Mouse (Mus musculus) CD8-positive naive resting alpha-beta T cell, adult 2 months (primary cell): ENCODE results near the gene Zfand6.

Experiments used
- DNase-seq, 2 experiments: peaks; one replicate each; pipeline ENCODE4 v3.0.0; 2022; ENCODE audit warnings: low read depth in 2 of 2, low spot score in 2 of 2

Gene Zfand6

DNA sequence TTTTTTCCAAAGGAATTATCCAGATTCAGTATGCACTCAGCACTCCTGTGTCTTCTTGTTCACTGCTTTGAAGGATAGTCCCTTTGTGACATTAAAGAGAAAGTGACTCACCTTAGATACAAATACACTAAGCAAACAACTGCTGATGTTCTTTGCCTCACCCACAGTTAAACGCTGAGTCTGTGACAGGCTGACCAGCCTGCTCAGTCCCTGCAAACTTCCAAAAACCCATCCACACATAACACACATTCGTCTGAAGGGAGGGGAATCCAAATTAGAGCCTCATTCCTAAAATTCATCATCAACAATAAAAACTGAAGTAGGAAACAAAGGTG, 37.8 kb downstream of the Zfand6 start:
- DNase-seq, result no peak

DNA sequence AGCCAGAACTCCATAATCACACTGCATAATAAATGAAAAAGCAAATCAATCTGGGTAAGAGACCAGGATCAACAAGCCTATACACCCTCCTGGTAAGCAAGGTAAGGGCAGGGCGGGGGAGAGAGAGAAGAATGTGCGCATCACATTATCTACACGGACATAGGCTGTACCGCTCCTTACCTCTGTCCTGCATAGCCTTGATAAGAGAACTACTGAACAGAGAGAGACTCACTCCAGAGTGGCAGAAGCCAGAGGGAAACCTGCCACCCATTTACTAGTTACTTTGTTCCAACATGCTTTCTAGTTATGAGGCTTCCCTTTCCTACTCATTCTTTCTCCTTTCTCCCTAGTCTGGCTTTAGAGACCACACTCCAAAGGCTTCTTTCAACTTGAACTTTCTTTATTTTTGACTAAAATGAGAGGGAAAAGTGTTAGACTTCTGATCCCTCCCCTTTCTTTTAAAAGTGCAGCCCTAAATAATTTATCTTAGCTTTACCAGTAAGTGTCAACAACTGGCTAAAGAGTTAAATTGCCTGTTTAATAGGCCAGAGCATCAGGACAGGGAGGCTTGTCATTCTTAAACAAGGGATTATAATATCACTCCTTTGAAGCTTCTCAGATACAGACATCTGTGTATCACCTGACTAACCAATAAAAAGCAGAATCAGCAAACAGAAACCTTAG, 38.3 kb downstream of the Zfand6 start:
- DNase-seq, result no peak

DNA sequence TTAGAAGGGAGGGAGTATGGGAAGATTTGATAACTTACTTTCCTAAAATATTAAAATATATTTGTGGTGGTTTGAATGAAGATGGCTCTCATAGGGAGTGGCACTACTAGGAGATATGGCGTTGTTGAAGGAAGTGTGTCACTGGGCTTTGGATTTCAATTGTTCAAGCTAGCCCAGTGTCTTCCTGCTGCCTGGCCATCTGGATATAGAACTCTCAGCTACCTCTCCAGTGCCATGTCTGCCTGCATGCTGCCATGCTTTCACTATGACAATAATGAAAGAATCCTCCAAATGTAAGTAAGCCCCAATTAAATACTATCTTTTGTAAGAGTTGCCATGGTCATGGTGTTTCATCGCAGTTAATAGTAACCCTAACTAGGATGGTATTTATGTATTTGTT, 40.7 kb downstream of the Zfand6 start:
- DNase-seq, result no peak

DNA sequence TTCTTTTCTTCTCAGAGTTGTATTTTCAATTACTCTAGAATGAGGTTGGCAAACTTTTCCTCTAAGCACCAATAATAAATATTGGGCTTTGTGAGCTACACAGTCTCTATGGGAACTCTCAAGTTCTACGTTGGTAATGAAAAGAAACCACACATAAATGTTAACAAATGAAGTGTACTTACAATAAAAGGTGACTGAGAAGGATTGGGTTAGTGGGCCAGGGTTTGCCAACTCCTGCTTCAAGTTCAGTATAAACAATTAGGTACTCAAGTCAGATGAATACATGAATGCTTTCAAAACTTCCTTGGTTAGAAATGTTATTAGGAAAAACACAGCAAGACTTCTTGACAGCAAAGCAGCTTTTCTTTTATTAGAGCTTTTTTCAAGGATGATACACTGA, 43.5 kb downstream of the Zfand6 start:
- DNase-seq, result no peak

DNA sequence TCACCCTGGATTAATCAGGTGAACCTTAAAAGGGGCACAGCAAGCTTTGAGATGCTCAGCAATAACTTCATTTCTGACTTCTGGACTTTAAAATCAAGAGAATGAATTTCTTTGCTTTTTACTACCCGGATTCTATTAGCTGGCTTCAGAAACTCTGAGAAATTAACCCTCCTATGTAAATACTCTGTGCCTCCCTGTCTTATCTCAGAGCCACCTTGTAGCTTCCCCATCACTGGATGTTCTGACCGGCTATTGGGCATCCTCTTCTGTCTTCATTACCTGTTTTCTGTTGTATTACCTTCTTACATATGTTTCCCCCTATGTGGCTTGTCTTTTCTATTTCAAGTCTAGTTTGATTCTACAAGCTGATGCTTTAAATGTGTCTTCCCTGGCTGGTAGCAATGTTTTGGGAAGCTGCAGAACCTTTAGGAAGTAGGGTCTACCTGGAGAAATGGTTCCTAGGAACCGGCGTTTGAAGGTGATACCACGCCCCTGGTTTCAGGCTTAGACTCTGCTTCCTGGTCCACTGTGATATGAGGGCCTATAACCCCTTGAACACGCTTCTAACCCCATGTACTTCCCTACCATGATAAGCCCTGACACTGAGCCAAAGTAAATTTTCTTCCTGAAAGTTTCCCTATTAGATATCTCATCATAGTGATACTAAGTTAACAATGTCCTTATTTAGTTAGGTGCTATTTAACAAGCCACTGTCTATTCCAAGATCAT, 46.3 kb downstream of the Zfand6 start:
- DNase-seq, result no peak

DNA sequence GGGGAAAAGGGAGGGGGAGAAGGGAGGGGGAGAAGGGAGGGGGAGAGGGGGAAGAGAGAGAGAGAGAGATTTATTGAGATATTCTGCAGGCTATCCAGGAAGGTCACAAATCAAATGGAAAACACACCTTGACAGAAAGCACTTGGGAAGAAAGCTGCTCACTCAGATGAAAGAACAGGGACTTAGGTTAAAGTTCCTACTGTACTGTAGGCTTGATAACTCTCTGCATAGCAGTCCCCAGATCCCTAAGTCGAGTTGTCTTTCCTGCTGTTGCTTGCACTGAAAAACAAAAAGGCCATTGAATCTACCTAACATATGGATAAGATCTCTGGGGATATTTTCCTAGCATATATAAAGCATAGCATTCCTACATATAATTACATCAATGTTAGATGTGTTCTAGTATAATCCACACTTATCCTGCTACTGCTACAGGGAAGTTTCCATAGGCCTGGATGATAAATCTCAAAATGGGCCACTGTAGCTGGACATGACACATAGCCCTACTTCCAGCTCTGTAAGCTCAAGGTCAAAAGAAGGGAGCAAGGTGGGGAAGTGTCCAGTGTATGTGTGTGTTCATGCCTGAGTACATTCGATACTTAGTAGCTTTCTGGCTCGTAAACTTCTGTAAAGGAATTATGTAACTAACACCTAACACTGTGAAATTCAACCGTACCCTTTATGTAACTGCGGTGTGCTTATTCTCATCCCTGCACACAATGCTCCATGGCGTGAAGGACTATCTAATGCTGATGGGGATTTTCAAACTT, 47.4 kb downstream of the Zfand6 start:
- DNase-seq, result no peak

DNA sequence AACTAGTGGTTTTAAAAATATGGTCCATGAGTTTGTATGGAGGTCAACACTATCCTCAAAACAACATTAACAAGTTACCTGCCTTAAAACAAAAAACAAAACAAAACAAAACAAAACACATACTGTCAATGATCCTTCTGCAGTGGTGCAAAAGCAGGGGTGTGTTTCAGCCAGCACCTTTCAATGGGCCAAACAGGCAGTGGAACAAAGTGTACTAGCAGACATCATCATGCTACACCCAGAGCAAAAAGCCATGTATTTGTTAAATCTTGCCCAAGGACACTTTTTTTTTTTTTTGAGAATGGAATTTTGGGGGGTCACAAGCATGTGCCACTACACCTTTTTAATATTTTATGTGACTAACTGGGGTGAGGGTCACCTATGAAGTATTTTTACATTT, 52.8 kb downstream of the Zfand6 start:
- no peak for DNase-seq

DNA sequence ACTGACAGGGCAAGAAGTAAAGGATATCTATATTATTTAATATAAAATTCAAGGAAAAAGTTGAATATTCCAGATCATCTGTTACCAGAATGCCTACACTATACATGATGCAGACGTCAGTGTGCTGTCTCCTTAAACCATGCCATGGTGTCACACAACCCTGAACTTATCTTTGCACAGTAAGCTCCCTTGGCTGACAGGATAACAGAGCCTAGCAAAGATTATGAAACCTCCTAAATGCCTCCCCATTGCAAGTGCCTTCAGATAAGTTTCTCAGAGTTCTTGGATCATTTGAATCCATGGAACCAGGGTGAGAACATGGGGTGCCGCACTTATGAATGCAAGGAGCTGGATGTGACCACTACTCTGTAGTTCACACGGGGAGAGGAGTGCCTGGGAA, 57.9 kb downstream of the Zfand6 start:
- no peak for DNase-seq

DNA sequence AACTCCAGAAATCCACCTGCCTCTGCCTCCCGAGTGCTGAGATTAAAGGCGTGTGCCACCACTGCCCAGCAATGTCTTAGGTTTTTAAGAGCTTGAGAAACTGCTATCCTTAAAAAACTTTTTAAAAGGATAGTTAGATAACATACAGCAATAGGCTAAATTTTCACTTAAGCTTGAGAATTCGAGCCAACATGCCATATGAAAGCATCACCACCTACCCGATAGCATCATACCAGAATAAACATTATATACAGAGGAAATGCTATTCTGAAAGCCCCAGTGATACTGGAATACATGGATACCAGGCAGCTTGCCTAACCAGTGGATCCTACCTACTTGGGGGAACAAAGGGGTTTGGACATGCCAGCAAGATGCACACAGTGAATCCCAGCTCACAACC, 66.0 kb downstream of the Zfand6 start:
- DNase-seq, result no peak

DNA sequence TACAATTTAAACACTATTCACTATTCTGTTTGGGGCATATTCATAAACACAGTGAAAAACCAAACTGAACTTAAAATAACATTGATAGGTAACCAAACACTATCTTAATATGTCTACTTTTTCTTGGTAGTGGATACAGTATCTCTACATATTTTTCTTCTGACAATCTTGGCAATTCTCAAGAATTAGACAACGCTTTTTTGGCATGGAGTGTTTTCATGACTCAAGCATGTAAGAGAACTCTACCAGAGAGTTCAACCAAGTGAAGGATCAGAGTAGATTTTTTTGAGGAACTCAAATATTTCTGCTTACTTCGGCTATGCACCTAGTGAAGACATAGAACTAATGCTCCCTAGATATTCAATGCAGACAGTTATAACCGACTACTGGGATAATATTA, 68.8 kb downstream of the Zfand6 start:
- no peak for DNase-seq

DNA sequence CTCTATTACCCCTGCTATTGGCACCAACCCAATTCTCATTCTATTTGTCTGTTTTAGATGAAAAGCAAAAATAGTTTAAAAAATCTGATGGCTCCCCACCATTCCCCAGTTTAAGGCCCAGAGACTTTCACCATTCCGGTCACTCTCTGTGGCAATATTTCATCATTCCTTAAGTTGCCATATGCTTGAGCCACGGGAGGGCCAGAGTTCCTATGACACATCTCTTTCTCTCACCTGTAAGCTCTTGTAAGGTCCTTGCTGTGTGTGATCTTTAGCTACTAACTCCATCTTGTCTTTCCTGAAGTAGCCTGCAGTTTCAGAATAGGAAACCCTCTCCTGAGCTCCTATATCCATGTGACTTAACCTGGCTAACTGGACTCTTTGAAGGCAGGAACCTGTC, 70.8 kb downstream of the Zfand6 start:
- DNase-seq, result no peak

DNA sequence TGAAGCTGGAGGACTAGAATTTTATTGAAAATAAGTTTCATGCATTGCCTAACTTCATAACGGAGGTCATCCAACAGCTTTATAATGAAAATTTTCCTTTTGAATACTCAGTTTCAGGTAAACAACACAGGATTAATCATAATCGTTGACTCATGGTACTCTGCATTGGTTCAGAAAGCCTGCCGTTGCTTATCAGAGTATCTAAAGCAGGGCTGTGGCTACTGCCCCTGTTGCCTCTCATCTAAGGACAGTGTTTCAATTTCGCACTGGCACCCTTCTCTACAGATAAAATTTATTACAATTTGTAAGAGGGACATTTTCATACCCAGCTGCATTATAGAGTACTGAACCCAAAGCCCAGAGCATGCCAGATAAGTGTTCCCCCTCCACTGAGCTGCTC, 77.3 kb downstream of the Zfand6 start:
- no peak for DNase-seq

DNA sequence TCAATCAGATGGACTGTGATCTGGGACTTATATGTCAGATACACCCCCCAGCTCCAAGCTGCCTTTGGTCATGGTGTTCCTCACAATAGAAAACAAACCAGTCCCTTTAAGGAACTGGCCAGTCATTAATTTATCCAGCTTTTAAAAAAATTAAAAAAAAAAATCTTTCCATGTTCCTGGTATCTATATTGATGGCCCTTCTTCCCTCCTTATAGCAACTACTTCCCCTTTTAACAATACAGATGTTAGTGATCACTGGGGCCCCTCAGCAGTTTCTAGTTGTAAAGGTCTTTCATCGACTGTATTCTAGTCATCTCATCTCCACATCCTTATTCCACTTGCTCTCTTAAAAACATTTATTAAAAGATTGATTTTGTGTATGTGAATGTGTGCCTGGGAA, 78.2 kb downstream of the Zfand6 start:
- no peak for DNase-seq

DNA sequence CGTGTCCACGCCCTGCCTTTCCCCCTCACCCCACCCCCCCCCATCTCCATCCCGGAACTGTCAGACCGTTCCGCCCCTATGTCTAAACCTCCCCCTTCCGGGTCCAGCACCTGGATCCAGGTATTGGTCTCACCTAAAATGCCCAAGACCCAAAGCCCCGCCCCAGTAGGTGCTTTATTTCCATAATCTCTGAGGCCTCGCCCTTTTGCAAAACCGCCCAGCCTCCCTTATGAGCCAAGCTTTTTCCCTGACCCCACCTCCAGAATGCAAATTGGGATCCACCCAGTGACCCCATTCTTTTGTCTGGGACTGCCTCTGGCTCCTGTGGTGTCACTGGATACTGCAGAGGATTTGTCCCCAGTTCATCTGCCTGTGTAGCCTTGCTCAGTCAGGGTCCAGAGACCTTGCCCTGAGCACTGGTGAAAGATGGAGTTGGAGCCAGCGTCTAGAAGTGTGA, 83.4 kb downstream of the Zfand6 start, which contains the start of gene Fah:
Gene Fah, minus strand, starts transcription at position 430 of the 457 bp plus-strand sequence.
- no peak for DNase-seq

DNA sequence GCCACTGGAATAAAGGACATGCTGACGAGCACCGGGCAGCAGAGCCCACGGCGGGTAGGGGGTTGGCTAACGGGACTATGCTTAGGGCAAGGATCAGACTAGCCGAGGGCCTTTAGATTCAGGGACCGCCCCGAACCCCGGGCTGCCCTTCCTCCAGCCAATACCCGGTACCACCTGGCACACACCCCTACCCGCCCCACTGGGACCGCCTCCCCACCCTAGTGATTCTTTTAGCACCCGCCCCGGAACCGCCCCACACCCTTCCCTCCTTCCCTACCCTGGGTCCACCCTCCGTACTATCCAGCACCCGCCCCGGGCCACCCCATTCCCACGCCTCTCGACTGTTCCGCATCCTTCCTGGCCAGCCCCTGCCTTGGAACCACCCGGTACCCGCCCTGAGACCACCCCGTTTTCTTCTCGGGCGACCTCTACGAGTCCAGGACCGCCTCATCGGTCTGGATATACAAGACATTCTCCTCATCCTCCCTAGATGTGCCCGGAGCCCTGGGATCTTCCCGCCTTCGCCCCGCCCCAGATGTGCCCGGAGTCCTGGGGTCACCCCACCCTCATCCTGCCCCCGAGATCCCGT, 84.0 kb downstream of the Zfand6 start:
- peak in 1 of 2 experiments; percentile 24 for DNase-seq

DNA sequence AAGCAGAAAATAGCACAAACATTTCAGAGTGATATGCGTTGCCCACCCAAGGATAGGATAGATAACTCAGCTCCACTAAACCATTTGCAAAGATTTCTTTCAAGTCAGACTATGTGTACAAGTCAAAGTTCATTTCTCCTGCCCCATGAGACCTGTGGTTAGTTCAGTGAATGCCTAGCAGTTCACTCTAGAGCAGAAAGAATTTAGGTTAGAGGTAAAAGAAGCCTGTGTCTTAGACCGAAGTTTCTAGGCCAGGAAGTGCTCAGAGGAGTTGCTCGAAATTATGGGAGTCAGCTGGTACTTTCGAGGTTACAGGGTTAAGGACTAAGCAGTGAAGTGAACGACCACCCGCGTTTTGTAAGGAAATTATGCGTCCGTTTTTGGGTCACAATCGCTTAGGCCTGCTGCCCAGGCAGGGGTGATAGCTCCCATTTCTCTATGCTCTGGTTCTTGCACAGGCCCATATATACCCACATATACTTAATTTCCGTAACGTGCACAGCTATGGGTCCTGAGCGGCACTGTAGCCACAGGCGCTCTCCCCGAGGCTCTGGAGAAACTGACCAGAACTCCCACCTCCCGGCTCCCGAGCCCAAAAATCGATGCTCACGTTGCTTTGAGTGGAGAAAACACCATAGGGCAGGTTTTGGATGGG, 84.6 kb downstream of the Zfand6 start:
- DNase-seq, result no peak

DNA sequence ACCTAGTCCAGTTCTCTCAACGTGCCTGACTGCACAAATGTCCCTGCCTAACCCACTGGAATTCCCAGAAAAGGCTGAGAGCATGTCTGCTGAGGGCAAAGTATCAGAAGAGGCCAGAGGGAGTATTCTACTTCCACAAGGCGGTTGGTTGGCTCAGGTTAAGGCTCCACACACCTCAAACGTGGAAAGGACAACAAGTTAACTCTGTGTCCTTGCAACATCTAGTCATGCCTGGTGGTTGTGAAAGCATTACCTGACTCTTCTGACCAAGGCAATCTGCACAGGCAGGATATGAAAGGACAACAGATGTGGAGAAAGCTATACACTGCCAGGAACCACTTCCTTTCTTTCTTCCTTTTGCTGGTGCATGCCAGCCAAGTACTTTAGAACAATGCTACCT, 85.3 kb downstream of the Zfand6 start:
- DNase-seq, result no peak

DNA sequence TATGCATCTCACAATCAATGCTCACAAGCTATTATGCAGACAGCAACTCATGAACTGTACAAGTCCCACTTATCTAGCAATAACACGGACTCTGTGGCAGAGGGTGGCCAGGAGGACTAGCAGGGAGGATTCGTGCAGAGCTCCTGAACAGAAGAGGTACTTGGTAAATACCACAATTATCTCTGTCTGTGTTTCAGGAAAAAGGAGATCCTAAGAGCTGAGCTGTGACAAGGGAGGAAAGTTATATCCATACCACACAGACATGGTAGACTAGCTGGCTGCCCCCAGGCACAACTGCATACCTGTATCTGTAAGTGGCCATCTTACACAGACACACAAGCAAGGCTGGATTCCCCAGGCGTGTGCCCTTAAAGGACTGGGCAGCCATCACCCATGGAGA, 88.4 kb downstream of the Zfand6 start:
- no peak for DNase-seq

DNA sequence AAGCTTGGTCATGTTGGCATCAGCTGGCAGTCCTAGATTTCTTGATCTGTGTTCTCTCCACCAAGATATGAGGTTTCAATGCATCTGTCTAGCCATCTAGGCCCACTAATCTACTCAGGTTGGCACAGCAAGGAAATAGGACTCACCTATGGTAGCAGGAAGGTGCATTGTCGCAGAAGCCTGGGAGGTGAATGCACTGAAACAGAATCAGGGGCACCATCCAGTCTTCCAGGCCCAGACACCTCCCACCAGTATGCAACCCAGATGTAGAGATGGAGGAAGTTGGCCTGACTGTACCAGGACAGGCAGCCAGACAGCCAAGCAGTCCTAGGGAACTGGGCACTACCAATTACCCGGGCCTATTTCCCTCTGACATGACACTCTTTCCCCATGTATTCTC, 89.1 kb downstream of the Zfand6 start:
- no peak for DNase-seq

DNA sequence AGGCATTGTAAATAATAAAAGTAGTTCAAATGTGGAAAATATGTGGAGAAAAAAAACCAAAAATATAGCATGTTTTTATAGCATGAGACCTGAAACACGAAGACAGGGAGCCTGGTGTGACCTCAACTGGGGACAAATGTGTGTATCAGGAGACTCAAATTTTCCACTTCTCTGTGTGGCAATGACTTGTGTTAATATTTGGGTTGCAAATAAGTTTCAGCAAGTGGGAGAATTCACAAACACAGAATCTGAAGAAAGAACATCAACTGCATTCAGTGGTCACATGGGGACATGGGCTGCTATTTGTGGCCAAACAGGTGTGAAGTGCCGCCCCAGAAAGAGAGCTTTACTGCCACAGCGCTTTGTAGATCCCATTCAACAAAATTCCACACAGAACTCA, 93.1 kb downstream of the Zfand6 start:
- DNase-seq, result no peak

DNA sequence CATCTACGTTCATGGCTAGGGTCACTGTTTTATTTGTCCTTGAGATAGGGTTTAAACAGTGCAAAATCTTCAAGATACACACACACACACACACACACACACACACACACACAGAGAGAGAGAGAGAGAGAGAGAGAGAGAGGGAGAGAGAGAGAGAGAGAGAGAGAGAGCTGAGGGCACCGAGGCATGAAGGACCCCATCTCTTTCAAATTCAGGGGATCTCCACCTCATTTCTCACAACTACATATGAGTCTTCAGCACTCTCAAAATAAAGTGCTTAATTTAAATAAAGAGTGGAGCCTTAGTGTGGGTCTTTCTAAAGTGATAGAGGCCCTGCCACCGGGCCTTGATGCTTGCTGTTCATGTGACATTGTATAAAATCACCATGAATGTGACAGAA, 93.8 kb downstream of the Zfand6 start:
- DNase-seq, result no peak
